Mouse (Mus musculus): ENCODE results near the gene Ipo11.

The Ipo11 gene

GRCm38 (mm10) chr13:106813519-106813918, 123.2 kb downstream of the Ipo11 start:
- no peak for DNase-seq

GRCm38 (mm10) chr13:106813087-106813486, 123.7 kb downstream of the Ipo11 start:
- no peak for DNase-seq

- DNase-seq: no peak
Measured at GRCm38 (mm10) chr13:106810156-106810555, 126.6 kb downstream of the Ipo11 start.

- DNase-seq: no peak
Measured at GRCm38 (mm10) chr13:106808821-106809220, 127.9 kb downstream of the Ipo11 start.

GRCm38 (mm10) chr13:106808315-106808714, 128.4 kb downstream of the Ipo11 start:
- no peak for DNase-seq

- no peak for DNase-seq
Measured at GRCm38 (mm10) chr13:106807303-106807702, 129.5 kb downstream of the Ipo11 start.

- DNase-seq: no peak
Measured at GRCm38 (mm10) chr13:106805146-106805545, 131.6 kb downstream of the Ipo11 start.

- no peak for DNase-seq
Measured at GRCm38 (mm10) chr13:106798026-106798425, 138.7 kb downstream of the Ipo11 start.

GRCm38 (mm10) chr13:106788817-106789216, 147.9 kb downstream of the Ipo11 start:
- no peak for DNase-seq

GRCm38 (mm10) chr13:106768807-106769206, 168.0 kb downstream of the Ipo11 start:
- DNase-seq: no peak

GRCm38 (mm10) chr13:106762611-106763010, 174.1 kb downstream of the Ipo11 start:
- no peak for DNase-seq

GRCm38 (mm10) chr13:106761661-106762060, 175.1 kb downstream of the Ipo11 start:
- DNase-seq: no peak

GRCm38 (mm10) chr13:106760232-106760875, 176.4 kb downstream of the Ipo11 start:
- DNase-seq: no peak

- no peak for DNase-seq
Measured at GRCm38 (mm10) chr13:106755892-106756291, 180.9 kb downstream of the Ipo11 start.

GRCm38 (mm10) chr13:106754216-106754615, 182.5 kb downstream of the Ipo11 start:
- DNase-seq: no peak

- no peak for DNase-seq
Measured at GRCm38 (mm10) chr13:106751951-106752350, 184.8 kb downstream of the Ipo11 start.

- DNase-seq: no peak
Measured at GRCm38 (mm10) chr13:106746823-106747222, 189.9 kb downstream of the Ipo11 start.

- DNase-seq: no peak
Measured at GRCm38 (mm10) chr13:106745201-106745600, 191.6 kb downstream of the Ipo11 start.
